Mouse (Mus musculus): ENCODE data around the gene Dhodh.
A peak's percentile ranks its signal among the peaks of the same experiment; 100 is the strongest.

Dhodh gene

DNA sequence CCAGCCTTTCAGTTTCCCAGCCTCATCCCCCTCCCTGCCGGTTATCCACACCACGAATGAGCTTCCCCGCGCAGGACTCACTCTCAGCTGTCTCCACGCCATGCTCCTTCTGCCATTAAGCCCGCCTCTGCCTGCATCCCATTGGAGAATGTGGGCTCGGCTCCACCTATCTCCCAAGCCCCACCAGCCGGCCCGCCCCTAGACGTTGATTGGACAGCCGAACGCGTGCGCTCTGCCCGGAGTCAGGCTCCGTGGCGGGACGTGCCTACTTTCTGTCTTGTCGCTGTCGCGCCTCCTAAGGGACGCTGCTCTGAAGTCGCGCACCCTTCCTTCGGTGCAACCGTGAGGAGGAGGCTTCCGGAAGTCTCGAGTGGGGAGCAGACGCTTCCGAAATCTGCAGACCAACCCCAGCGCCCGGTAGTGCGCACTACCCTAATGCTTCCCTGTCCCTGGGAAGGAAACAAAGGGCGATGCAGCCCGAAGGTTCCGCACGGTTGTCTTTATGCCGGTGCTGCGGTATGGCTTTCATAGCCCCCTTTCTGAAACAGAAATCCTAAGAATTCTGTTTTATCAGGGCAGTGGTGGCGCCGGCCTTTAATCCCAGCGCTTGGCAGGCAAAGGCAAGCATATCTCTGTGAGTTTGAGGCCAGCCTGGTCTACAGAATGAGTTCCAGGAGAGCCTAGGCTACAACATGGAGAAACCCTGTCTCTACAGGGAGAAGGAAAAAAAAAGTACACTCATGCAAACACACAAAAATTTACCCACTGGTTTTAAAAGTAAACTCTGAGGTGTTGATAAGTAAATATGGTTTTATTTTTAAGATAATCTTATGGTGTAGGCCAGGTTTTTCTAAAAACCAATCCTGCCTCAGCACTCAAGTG, at the start of gene Dhodh:
Gene Dhodh (minus strand): TSS at position 403 of the 882 bp plus-strand sequence.
- peak; percentile 96 for DNase-seq

DNA sequence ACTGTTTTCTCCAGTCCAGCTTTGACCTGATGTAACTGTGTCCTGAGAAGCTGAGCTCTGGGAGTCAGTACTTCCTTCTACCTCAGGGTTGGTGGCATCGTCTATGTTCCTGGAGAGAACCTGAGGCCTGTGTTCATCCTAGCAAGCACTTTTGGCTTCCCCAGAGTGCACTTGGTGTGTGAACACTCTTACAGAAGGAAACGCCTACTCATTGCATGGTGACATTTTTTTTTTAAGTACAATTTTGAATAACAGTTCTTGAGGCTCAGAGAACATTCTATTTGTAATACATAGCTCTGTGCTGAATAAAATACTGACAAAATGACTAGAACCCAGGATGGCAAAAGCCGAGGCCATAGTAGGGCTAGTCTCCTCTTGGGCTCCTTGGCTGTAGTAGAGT, 48.4 kb upstream of the Dhodh start:
- no peak for DNase-seq

DNA sequence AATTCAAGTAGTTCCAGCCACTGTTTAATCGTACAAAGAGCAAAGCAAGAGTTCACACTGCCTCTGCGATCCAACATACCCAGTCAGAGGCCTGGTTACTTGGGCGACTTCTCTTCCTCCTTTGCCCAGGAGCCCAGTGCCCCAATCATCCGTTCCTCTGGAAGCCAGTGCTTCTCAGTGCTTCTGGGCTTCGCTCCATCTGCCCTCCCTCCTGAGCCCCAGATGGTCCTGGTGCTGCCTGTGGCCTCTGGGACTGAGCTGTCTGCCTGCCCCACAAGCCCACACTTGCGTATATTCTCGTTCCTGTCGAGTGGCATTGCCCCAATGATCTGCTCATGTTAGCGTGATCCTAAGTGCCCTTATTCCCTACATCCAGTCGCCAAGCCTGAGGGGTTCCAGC, 42.3 kb upstream of the Dhodh start:
- DNase-seq, result no peak

DNA sequence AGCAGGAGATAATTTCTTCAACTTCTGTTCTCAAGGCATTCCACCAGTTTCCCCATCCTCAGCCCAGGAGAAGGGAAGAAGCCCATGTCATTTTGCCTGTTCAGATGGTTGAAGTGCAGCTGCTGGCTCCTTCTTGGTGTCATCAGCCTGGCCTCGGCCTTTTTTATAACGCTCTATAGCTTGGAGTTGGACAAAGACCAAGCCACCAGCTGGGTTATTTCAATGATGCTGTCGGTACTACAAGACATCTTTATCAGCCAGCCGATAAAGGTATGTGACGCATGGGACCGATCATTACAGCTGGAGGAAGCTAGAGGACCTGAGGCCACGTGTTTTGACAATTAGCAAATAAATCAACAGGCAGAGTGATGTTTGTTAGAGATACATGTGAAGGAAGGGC, 40.0 kb upstream of the Dhodh start:
- DNase-seq, result no peak

DNA sequence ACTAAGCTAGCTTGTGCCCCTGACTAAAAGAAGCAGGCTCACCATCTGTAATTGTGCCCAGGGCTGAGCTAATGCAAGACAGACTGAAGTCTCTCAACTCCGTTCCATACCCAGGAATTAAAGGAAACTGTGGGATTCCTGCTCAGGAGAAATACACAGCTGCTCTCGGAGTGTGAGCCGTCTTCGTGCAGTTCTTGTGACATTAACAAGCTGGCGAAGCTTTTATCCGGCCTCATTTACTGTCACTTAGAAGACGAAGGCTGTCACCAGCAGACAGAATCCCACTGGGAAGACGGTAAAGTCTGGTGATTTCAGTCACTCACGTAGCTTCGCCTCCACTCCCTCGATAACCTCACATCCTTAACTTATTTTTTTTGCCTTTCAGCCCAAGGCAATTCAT, 38.9 kb upstream of the Dhodh start:
- no peak for DNase-seq

DNA sequence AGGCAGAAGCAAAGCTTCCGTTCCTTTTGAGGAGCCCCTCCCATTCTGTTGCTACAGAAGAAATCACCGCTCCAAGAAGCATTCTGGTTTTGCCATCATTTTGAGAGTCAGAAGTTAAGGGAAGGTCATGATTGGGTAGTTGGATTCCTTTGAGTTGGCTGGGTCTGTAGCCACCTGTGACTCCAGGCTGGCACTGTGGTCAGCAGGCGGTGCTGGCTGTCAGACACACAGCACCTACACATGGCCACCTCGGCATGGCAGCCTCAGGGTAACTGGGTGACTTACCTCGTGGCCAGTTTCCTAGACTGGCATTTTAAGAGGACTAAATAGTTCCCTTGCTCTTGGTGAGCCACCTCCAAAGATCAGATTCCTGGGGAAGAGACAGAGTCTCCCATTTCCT, 32.8 kb upstream of the Dhodh start:
- no peak for DNase-seq

DNA sequence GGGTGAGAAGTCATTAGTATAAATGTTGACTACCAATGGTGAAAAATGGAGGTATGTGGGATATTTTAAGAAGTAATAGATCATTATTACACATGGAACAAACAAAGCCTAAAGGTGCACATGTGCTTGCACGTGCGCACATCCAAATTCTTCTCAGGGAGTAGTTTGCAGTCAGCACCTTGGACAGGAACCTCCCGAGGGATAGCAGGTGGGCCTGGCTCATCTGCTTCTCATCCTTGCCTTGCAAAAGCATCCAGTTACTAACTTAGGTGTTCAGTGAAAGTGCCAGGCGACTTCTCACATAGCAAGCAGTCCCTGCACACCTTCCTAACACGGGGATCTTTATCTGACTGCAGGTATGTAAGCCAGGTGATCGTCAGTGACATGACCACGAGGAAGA, 31.9 kb upstream of the Dhodh start:
- no peak for DNase-seq

DNA sequence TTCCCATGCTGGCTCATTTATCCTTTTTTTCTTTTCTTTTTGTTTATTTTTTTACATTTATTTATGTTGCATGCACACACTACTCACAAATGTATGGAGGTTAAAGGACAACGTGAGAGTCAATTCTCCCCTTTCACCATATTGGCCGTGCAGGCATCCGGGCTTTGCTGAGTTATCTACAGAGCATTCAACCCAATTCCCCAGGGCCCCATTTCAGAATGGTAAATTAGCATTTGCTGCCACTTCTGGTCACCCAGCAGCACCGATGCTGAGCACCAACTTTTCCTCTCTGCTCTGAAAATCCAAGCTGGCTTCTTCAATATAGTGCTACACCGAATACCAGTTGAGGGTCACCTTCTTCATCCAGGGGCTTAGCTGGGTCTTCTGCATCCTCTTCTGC, 30.4 kb upstream of the Dhodh start:
- DNase-seq, result no peak

DNA sequence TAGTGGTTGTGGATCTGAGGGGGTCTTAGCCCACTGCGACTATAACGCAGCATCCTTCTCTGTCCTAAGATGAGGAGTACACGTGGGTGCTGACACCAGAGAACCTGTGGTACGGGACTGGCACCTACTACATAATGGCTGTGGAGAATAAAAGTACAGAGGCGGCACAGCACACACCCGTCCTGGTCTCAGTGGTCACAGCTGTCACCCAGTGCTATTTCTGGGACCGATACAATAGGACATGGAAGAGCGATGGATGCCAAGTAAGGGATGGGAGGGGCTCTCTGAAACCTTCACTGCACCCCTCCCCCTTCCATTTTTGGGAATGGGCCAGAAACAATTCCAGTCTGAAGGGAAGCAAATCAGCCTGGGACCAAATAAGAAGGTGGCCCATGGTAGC, 26.7 kb upstream of the Dhodh start:
- no peak for DNase-seq

DNA sequence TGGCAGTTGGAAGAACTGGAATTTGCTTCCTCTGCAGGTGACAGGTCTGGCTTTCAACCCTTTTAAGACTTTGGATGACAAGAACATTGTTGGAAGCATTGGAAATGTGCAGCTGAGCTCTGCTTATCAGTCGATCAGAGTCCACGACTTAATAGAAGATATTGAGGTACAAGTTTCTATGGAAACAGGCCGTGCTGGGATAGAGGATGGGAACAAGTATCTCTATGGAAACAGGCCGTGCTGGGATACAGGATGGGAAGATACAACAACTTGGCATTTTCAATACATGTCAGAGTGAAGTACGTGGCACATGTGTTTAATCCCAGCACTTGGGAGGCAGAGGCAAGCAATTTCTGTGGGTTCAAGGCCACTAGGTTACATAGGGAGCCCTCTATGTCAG, 24.0 kb upstream of the Dhodh start:
- no peak for DNase-seq

DNA sequence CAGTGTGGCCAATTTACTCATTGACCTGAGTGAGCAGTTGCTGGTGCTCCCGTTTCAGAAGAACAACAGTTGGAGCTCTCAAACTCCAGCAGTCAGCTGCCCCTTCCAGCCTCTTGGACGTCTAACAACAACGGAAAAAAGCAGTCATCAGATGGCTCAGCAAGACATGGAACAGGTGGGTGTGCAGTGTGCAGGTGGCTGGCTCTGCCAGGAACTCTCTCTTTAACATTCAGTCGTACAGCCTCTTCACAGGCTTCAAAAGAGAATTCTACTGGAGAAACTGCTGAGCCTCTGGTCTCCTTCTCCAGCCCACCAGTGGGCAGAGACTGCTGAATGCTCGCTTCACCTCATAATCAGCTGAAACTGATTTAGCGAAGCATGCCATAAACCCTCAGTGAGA, 20.2 kb upstream of the Dhodh start:
- DNase-seq, result no peak

DNA sequence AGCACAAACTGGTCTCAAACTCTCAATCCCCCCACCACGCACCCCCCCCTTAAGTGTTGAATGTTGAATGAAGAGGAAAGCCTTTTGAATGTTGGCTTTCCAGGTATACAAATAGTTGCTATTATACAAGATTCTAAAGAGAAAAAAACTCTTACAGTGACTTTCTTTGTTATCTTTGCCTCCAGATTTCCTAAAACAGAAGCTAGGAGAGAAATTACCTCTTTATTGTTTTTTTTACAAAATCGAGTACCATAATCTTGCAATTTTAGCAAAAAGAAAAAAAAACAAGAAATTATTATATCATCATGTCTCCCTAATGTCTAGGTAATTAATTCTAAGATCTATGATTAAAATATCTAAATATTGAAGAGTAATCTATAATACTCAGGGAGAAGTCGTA, 7.1 kb upstream of the Dhodh start:
- no peak for DNase-seq

DNA sequence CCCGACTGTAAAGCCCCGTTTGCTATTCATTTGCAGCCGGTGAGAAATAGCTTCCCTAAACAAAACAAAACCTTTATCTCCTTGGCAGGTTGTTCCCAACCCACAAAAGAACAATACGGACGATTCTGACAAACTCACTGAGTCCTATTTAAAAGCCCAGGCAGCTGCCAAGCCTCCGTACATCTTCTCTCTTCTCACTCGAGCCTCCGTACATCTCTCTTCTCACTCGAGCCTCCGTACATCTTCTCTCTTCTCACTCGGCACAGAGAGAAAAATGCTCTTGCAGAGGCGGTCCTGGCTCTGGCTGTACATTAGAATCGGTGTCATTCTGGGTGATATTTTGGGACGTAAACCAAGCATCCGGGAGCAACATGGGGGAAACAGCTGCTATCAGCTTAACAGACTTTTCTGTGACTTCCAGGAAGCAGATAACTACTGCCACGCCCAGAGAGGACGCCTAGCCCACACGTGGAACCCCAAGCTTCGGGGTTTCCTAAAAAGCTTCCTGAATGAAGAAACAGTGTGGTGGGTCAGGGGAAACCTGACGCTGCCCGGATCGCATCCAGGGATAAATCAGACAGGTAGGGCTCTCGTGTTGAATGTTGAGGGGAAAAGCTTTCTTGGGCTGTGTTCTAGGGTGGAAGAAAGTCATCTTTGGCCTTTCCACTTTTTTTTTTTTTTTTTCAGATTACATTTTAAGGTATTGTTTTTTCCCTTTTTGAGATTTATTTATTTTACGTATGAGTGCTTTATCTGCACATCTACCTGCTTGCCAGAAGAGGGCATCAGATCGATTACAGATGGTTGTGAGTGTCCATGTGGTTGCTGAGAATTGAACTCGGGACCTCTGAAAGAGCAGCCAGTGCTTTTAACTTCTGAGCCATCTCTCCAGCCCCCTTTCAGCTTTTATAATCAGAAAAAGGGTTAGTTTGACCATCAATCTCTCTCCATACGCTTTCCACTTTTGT, 6.1 kb upstream of the Dhodh start, which contains the start of gene Pkd1l3:
Gene Pkd1l3 (plus strand): TSS at position 275 of the 968 bp plus-strand sequence.
- peak; percentile 9 for DNase-seq

DNA sequence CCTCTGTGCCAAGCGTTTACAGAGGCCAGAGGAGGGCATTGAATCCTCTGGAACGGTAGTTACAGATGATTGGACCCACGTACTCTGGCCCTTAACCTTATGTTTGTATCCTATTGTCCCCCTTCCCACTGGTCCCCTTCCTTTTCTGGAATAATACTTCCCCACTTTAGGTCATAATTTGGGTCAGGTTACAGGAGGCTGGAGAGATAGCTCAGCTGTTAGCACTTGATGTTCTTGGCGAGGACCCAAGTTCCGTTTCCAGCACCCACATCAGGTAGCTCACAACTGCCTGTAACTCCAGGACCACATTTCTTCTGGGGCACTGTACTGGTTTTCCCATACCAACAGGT, 655 bp upstream of the Dhodh start:
- peak; percentile 12 for DNase-seq

DNA sequence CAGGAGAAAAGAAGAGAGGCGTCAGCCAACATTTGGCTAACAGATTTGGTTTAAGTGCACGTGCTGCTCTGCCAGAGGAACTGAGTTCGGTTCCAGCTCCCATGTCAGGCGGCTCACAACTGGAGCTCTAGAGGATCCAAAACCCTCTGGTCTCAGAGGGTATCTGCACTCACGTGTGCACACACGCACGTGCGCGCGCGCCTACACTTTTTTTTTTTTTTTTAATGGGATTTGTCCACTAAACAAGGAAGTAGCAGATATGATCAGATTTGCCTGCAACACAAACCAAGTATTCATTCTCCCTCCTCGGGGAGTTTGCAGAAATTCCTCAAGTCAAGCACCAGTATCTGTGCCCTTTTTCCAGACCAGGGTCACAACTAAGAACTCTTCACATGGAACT, 823 bp downstream of the Dhodh start:
- DNase-seq, result peak; percentile 17

DNA sequence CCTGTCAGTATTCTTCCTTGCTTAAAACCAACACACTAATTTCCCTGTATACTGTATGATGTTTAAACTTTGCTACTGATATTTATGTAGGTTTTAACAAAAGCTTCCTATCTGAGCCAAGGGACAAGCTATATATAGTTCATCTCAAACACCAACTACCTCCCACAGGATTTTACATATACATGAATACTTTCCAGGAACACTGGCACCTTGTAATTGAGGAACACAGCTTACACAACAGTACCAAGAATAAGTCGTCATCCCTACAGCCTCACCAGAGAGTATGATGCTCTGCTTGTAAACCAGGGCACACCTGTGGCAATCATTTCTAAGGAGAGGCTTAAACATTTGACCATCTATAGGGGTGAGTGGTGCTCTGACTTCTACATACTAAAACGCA, 1.7 kb downstream of the Dhodh start:
- no peak for DNase-seq

DNA sequence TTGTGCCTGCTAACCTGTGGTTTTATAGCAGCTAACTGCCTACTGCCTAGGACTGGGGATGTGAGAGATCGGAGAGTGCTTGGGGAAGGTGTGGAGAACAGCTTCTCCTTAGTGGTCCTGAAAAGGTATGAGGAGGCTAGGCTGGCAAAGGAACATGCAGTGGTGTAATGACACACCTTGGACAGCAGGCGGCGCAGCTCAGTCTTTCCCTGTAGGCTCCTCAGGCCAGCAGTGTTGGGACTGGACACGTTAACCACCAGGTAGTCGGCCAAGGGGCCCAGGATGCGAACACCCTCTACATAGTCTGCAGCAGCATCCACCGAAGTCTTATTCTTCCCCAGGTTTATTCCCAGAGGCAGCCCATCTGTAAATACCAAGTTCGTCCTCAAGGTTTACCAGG, 12.6 kb downstream of the Dhodh start:
- peak; percentile 60 for DNase-seq

DNA sequence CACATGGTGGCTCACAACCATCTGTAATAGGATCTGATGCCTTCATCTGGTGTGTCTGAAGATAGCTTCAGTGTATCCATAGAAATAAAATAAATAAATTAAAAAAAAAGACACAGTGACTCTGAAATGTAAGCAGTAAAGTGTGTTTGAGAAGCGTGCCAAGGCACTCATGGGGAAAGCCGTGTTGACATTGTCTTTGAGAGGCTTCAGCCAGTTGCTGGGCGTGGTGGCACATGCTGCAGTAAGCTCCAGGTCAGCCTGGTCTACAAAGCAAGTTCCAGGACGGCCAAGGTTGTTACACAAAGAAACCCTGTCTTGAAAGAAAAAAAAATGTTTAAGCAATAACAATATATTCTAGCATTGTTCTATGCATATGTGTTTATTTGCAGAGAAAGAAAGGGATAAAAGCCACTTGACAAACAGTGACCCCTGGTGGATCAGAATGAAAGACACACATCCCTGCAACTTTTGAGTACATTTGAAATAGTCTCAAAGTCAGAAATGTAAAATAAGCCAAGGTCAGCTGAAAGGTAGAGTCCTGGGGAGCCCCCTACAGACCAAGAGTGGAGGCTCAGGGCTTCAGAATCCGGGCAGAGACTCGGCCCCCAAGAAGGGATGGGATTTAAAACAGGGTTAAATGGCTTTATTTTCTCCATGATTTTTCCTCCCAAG, 15.2 kb downstream of the Dhodh start:
- DNase-seq, result peak; percentile 47

DNA sequence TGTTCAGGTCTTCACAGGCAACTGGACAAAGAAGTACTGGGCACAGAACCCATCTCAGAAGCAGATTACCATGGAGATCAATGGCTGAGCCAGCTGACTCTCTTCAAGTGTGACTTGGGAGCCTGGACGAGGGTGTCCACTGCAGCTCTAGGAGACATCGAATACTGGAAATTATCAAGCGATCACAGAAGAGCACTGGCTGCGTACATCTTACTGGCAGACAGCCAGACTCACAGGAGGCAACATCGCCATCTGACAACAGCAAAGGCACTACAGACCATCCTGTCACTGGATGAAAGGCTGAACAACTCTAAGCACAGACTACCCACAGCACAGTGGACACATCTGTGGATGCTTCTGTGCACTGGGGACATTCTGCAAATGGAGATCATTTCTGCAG, 16.3 kb downstream of the Dhodh start:
- DNase-seq, result no peak

DNA sequence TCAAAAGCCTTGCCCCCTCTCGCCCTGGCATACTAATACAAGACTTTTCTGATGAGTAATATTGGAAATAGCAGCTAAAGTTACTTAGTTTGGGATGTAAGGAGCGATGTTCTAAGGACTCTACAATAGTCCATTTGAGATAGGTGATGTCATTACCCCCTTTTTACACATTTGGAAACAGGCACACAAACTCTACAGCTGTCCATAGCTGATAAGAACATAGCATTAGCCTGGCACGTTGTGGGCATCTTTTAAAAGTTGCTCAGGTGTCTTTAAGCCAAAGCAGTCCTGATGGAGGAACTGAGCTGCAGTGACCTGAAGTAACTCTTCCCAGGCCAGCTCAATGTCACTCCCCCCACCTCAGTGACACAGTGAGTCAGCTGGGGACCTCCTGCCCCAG, 17.1 kb downstream of the Dhodh start:
- no peak for DNase-seq

DNA sequence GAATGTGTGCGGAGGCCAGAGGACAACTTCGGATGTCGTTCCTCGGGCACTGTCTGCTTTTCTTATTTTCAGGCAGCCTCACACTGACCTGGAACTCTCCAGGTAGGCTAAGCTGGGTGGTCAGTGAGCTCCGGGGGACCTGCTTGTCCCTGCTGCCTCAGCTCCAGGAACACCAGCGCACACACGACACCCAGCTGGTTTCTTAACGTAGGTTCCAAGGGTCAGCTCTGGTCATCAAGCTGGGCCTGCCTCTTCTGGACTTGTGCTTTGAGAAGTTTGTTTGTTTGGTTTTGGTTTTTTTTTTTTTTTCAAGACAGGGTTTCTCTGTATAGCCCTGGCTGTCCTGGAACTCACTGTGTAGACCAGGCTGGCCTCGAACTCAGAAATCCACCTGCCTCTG, 17.6 kb downstream of the Dhodh start:
- no peak for DNase-seq

DNA sequence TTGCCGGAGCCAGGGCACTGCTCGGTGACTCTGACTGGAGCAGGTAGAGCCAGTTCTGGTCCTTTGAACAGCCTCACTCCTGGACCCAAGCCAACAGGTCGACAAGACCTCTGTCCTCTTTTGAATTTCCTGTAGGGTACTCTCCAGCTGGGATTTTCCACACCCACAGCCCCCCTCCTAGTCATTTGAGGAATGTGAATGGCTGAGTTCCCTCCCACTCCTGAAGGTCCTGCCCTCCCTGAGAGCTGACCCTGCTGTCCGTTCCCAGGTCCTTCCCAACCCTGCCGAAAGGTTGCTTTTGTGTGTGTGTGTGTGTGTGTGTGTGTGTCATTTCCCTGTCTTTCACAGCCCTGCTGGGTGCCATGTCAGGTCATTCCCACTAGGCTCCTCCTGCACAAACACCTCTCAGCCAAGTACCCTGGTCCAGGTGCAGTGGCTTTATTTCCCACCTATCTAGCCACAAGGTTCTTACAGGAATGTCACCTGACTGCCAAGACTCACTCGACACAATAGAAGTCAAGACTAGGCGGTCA, 21.4 kb downstream of the Dhodh start:
- DNase-seq, result no peak

DNA sequence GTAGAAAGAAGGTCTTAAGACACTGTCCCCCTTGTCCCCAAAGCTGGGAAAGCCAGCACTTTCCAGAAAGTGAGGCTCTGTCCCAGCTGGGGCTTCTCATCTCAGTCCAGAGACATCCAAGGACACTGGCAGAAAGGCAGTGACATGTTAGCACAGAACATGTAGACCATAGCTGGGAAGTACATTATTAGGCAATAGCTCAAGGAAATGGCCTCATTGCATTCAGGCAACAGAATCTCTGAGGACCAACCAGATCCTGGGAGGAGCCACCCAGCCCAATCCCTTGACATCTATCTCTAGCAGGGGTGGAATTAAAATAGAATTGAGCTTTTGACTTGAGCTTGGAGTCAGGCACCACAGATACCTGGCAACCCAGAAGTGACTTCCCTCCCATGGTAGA, 22.8 kb downstream of the Dhodh start:
- no peak for DNase-seq
